Mouse (Mus musculus): Measurements from ENCODE around the gene Fchsd2.
A peak's percentile ranks its signal among the peaks of the same experiment; 100 is the strongest.

Gene Fchsd2

DNA sequence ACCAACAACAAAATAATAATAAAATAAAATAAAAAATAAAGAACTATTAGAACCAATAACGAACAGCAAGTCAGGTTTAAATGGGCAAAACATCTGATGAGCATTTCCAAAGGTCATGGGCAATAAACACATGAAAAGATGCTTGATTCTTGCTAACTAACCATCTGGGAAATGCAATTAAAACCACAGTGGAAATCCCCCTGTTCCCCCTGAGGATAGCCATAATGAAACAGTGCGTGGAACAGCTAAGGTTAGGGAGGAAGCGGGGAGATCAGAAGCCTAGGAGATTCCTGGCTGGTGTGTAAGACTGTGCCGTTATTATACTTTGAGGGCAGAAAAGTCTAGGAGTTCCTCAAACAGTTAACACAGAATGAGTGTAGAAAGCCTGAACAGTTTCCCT is 35.4 kb upstream of the Fchsd2 start:
- peaks cover 7% of the 10 kb centered on the region for H3K27me3 ChIP-seq (ENCODE audit: insufficient read depth, low read length)
- peaks cover 35% of the 10 kb centered on the region for H3K4me1 ChIP-seq (replicated peaks; ENCODE audit: low read depth, low read length)
- no peak overlapping the region for H3K4me3 ChIP-seq (replicated peaks; ENCODE audit: low read length)
- no peaks in the 10 kb centered on the region for H3K36me3 ChIP-seq (ENCODE audit: insufficient read depth, low read length)
- TF ChIP-seq POU5F1 (IDR thresholded peaks at IDR 0.05; ENCODE audit: borderline replicate concordance, low read length) (no peak), NANOG (IDR thresholded peaks at IDR 0.05; ENCODE audit: borderline replicate concordance, low read length) (no peak), CTCF (conservative IDR thresholded peaks at IDR 0.05; ENCODE audit: low read length) (no peak)
- H3K9me3 ChIP-seq (ENCODE audit: low read length): no peaks in the 10 kb centered on the region

DNA sequence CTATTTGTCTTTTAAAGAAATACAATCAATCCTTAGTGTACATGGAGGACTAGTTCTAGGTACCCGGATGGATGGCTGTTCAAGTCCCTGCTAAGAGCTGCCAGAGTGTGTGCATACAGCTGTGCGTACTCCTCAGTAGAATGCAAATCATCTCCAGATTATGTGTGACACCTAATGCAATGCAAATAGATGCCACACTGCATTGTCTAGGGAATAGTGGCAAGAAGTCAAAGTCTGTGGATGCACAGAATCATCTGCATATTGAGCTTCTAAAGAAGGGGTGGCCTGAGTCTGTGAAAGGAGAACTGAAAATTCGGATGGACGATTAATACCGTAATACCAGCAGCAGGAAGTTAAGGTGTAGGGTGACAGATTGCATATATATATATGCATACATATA is 33.5 kb upstream of the Fchsd2 start:
- Histone ChIP-seq H3K36me3 (ENCODE audit: insufficient read depth, low read length) (no peaks in the 10 kb centered on the region), H3K9me3 (ENCODE audit: low read length) (no peaks in the 10 kb centered on the region), H3K27me3 (ENCODE audit: insufficient read depth, low read length) (peaks cover 10% of the 10 kb centered on the region), H3K4me3 (replicated peaks; ENCODE audit: low read length) (no peak overlapping the region), H3K4me1 (replicated peaks; ENCODE audit: low read depth, low read length) (peaks cover 26% of the 10 kb centered on the region)
- TF ChIP-seq NANOG (IDR thresholded peaks at IDR 0.05; ENCODE audit: borderline replicate concordance, low read length) (no peak), POU5F1 (IDR thresholded peaks at IDR 0.05; ENCODE audit: borderline replicate concordance, low read length) (no peak), CTCF (conservative IDR thresholded peaks at IDR 0.05; ENCODE audit: low read length) (no peak)

DNA sequence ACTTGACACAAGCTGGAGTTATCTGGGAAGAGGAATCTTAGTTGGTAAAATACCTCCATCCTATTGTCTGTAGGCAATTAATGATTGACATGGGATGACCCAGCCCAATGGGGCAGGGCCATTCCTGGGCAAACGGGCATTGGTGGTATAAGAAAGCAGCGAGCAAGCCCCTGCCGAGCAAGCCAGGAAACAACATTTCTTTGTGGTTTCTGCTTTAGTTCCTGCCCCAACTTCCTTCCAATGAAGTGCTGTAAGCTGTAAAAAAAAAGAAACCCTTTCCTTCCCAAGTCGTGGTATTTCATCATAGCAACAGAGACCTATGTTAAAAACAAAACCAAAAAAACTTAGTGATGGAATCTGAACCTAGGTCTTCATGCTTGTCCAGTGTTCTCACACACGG is 32.2 kb upstream of the Fchsd2 start:
- no peak overlapping the region for H3K4me3 ChIP-seq (replicated peaks; ENCODE audit: low read length)
- H3K4me1 ChIP-seq (replicated peaks; ENCODE audit: low read depth, low read length): peaks cover 14% of the 10 kb centered on the region

DNA sequence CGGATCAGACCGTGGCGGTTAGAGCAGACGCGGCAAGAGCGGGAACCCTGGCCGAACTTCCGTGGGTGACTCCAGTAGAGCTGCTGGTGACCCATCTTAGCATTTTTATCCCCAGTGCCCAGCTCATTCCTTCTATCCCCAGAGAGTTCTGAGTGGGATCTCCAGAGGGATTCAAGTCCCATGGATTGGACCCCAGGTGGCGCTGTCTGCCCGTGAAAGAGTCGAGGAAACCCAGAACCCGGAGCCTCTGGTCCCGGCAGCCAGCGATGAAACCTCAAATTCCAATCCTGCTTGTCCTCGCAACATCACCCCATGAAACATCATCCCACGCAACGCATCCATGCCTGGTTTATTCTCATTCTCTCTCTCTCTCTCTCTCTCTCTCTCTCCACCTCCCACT is 31.3 kb upstream of the Fchsd2 start:
- peak overlapping the region; percentile 44; the same call in 1 of the 2 replicates for H3K4me3 ChIP-seq (replicated peaks; ENCODE audit: low read length)
- peaks cover 10% of the 10 kb centered on the region for H3K27me3 ChIP-seq (ENCODE audit: insufficient read depth, low read length)
- peaks cover 13% of the 10 kb centered on the region for H3K4me1 ChIP-seq (replicated peaks; ENCODE audit: low read depth, low read length)
- TF ChIP-seq CTCF (conservative IDR thresholded peaks at IDR 0.05; ENCODE audit: low read length) (peak; percentile 51), NANOG (IDR thresholded peaks at IDR 0.05; ENCODE audit: borderline replicate concordance, low read length) (no peak), POU5F1 (IDR thresholded peaks at IDR 0.05; ENCODE audit: borderline replicate concordance, low read length) (no peak)
- no peaks in the 10 kb centered on the region for H3K9me3 ChIP-seq (ENCODE audit: low read length)
- no peaks in the 10 kb centered on the region for H3K36me3 ChIP-seq (ENCODE audit: insufficient read depth, low read length)

More for the DNA sequence above, 32.2 kb upstream of the Fchsd2 start:
- TF ChIP-seq NANOG (IDR thresholded peaks at IDR 0.05; ENCODE audit: borderline replicate concordance, low read length) (no peak), POU5F1 (IDR thresholded peaks at IDR 0.05; ENCODE audit: borderline replicate concordance, low read length) (no peak), CTCF (conservative IDR thresholded peaks at IDR 0.05; ENCODE audit: low read length) (no peak)
- H3K36me3 ChIP-seq (ENCODE audit: insufficient read depth, low read length): no peaks in the 10 kb centered on the region
- H3K27me3 ChIP-seq (ENCODE audit: insufficient read depth, low read length): peaks cover 10% of the 10 kb centered on the region
- H3K9me3 ChIP-seq (ENCODE audit: low read length): no peaks in the 10 kb centered on the region

DNA sequence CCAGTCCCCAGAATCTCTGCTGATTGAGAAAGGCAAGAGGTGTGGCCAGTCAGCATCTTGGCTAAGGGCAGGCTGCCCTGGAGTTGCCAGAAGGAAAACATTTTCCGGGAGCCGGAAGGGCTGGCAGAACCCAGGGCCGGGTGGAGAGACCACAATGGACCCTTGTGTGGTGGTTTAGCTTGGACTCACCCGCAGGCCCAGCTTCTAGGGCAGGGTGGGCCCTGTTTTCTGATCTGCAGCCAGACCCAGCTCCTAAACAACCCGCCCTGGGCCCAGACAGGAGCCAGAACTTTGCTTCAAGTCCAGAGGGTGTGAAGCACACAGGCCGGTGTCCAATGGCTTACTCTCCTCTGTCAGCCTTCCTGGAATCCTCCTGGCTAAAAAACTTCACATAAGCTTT is 30.4 kb upstream of the Fchsd2 start:
- no peaks in the 10 kb centered on the region for H3K36me3 ChIP-seq (ENCODE audit: insufficient read depth, low read length)
- peaks cover 10% of the 10 kb centered on the region for H3K27me3 ChIP-seq (ENCODE audit: insufficient read depth, low read length)
- H3K9me3 ChIP-seq (ENCODE audit: low read length): no peaks in the 10 kb centered on the region
- H3K4me3 ChIP-seq (replicated peaks; ENCODE audit: low read length): peak overlapping the region; percentile 37; the same call in 1 of the 2 replicates
- TF ChIP-seq POU5F1 (IDR thresholded peaks at IDR 0.05; ENCODE audit: borderline replicate concordance, low read length): no peak
- no peak for TF ChIP-seq CTCF (conservative IDR thresholded peaks at IDR 0.05; ENCODE audit: low read length)
- no peak for TF ChIP-seq NANOG (IDR thresholded peaks at IDR 0.05; ENCODE audit: borderline replicate concordance, low read length)
- H3K4me1 ChIP-seq (replicated peaks; ENCODE audit: low read depth, low read length): peaks cover 13% of the 10 kb centered on the region

DNA sequence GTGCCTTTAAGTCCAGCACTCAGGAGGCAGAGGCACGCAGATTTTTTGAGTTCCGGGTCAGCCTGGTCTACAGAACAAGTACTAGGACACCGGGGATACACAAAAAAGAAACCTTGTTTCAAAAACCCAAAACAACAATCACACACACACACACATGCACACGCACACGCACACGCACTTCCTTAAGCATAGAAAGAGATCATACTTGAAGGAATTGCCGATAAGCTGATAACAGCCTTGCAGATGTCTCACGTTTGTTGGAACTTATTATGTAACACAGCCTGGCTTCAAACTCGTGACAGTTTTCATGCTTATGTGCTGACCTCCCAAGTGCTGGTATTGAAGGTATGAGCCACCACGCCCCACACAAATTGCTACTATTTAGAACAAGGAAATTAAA is 29.1 kb upstream of the Fchsd2 start:
- Histone ChIP-seq H3K4me3 (replicated peaks; ENCODE audit: low read length) (no peak overlapping the region), H3K27me3 (ENCODE audit: insufficient read depth, low read length) (peaks cover 10% of the 10 kb centered on the region), H3K9me3 (ENCODE audit: low read length) (no peaks in the 10 kb centered on the region), H3K36me3 (ENCODE audit: insufficient read depth, low read length) (no peaks in the 10 kb centered on the region), H3K4me1 (replicated peaks; ENCODE audit: low read depth, low read length) (peaks cover 13% of the 10 kb centered on the region)
- TF ChIP-seq NANOG (IDR thresholded peaks at IDR 0.05; ENCODE audit: borderline replicate concordance, low read length) (no peak), POU5F1 (IDR thresholded peaks at IDR 0.05; ENCODE audit: borderline replicate concordance, low read length) (no peak), CTCF (conservative IDR thresholded peaks at IDR 0.05; ENCODE audit: low read length) (no peak)

DNA sequence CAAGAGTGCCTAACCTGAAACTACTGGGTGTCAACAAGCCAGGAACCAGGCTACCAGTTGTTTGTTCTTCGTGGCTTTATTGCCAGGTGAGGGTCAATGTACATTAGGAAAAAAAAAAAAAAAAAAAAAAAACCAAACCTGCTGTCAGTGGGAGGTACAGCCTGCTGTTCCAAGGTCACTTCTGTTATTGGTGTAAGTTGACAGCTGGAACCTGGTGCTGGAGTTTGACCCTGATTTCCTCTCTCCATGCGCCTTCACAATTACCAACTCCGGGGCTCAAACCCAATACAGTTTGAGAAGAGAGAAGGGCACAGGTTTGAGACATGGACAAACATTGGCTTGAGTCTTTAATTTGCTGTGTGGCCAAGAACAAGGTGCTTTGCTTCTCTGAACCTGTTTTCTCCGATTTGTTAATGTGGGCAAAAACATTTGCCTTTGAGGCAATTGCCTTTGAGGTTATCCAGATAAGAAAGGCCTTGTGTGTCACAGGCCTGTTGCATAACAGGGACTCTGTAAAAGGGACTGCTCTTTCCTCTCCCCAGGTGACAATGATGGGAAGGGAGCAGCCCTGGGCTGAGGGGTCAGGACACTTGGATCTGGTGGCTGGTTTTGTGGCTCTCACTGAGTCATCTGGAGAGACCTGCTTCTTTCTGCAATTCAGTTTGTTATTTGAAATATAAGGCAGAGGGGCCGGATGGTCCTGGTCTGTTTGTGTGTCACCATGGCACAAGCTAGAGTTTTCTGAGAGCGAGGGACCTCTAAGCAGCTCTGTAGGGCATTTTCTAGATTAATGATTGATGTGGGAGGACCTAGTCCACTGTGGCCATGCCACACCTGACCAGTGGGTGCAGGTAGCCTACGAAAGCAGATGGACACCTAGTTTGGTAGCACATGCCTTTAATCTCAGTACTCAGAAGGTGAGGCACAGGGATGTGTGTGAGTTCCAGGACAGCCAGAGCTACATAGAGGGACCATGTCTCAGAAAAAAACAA is 27.7 kb upstream of the Fchsd2 start:
- Histone ChIP-seq H3K36me3 (ENCODE audit: insufficient read depth, low read length) (no peaks in the 10 kb centered on the region), H3K9me3 (ENCODE audit: low read length) (no peaks in the 10 kb centered on the region), H3K4me1 (replicated peaks; ENCODE audit: low read depth, low read length) (peaks cover 13% of the 10 kb centered on the region), H3K4me3 (replicated peaks; ENCODE audit: low read length) (no peak overlapping the region), H3K27me3 (ENCODE audit: insufficient read depth, low read length) (peaks cover 10% of the 10 kb centered on the region)
- TF ChIP-seq CTCF (conservative IDR thresholded peaks at IDR 0.05; ENCODE audit: low read length): no peak
- TF ChIP-seq POU5F1 (IDR thresholded peaks at IDR 0.05; ENCODE audit: borderline replicate concordance, low read length): no peak

DNA sequence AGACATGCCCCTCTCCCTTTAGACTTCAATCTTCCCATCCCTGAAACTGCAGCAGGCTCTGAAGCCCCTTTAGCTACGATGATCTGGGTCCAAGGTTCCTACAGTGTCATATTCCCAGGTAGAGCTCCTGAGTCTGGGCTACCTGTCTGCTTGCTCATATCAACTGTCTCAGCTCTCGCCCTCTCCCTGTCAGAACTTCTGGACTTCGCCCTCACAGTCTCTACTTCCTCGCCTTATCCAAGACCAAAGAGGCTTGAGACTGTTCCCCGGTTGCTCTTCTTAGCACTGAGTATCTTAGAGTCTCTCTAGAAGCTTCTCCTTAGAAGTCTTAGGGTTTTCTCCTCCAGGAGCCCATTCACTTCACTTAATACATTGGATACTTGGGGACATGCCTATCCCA is 26.7 kb upstream of the Fchsd2 start:
- Histone ChIP-seq H3K4me3 (replicated peaks; ENCODE audit: low read length) (no peak overlapping the region), H3K9me3 (ENCODE audit: low read length) (no peaks in the 10 kb centered on the region), H3K27me3 (ENCODE audit: insufficient read depth, low read length) (peaks cover 10% of the 10 kb centered on the region), H3K36me3 (ENCODE audit: insufficient read depth, low read length) (no peaks in the 10 kb centered on the region), H3K4me1 (replicated peaks; ENCODE audit: low read depth, low read length) (peaks cover 10% of the 10 kb centered on the region)
- TF ChIP-seq CTCF (conservative IDR thresholded peaks at IDR 0.05; ENCODE audit: low read length): no peak
- no peak for TF ChIP-seq NANOG (IDR thresholded peaks at IDR 0.05; ENCODE audit: borderline replicate concordance, low read length)
- no peak for TF ChIP-seq POU5F1 (IDR thresholded peaks at IDR 0.05; ENCODE audit: borderline replicate concordance, low read length)
